Mouse (Mus musculus): ENCODE data around the gene D10Jhu81e. TPM values are rescaled to one million over a fixed set of nuclear protein-coding genes. Genes with fewer than 3 reads are reported as not detected.
"Not testable (repeated sequence)": the region's sequence is repeated elsewhere in the genome, so short reads cannot be mapped to it uniquely, and the experiment has no call there.

The D10Jhu81e gene
- polyA plus RNA-seq, 1 experiment from 2014 or later: 20.8 TPM

DNA sequence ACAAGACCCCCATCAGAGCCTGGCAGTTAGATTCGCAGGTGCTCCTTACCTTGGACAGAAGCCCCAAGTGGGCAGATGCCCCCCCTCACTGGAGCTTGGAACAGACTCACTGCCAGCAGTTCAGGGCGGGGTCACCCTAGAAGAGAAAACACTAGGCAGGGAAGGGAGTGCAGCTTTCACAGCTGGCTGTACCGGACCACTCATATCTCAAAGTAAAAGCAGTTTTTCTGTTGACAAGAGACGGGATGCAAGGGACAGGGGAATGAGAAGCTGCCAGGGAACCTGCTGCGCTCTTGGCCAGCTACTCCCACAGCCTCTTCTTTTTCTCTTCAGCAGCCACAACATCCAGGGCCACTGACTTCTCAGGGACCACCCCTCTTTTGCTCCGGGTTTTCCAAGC, 45.4 kb downstream of the D10Jhu81e start:
- not testable (repeated sequence) for H3K4me3 ChIP-seq

GRCm38 (mm10) chr10:78119422-78119821, 50.2 kb downstream of the D10Jhu81e start:
- no peaks in the 10 kb centered on the region for H3K9me3 ChIP-seq
- H3K4me1 ChIP-seq: peaks cover 6% of the 10 kb centered on the region
- H3K27ac ChIP-seq: no peak overlapping the region
- no peaks in the 10 kb centered on the region for H3K36me3 ChIP-seq (replicated peaks)
- DNase-seq (ENCODE audit: extremely low spot score, low spot score): no peak
- H3K27me3 ChIP-seq (ENCODE audit: poor library complexity, severe bottlenecking): no peaks in the 10 kb centered on the region
- H3K4me3 ChIP-seq: no peak overlapping the region
- 91% methylated on average over 4 of the region's 4 CpGs for WGBS

More for the DNA sequence above, 45.4 kb downstream of the D10Jhu81e start:
- not testable (repeated sequence) for H3K9me3 ChIP-seq; DNase-seq (ENCODE audit: extremely low spot score, low spot score); H3K36me3 ChIP-seq (replicated peaks); H3K4me1 ChIP-seq; H3K27me3 ChIP-seq (ENCODE audit: poor library complexity, severe bottlenecking); H3K27ac ChIP-seq
- WGBS: 78% methylated on average over 6 of the region's 6 CpGs

GRCm38 (mm10) chr10:78115153-78115552, 54.4 kb downstream of the D10Jhu81e start:
- 88% methylated on average over 2 of the region's 2 CpGs for WGBS
- Histone ChIP-seq H3K9me3 (no peaks in the 10 kb centered on the region), H3K27me3 (ENCODE audit: poor library complexity, severe bottlenecking) (no peaks in the 10 kb centered on the region), H3K36me3 (replicated peaks) (no peaks in the 10 kb centered on the region), H3K4me3 (no peak overlapping the region), H3K4me1 (peaks cover 12% of the 10 kb centered on the region), H3K27ac (no peak overlapping the region)
- DNase-seq (ENCODE audit: extremely low spot score, low spot score): no peak

GRCm38 (mm10) chr10:78114521-78115092, 55.0 kb downstream of the D10Jhu81e start:
- no peak for DNase-seq (ENCODE audit: extremely low spot score, low spot score)
- Histone ChIP-seq H3K36me3 (replicated peaks) (no peaks in the 10 kb centered on the region), H3K4me1 (peaks cover 12% of the 10 kb centered on the region), H3K27ac (no peak overlapping the region), H3K27me3 (ENCODE audit: poor library complexity, severe bottlenecking) (no peaks in the 10 kb centered on the region), H3K9me3 (no peaks in the 10 kb centered on the region), H3K4me3 (no peak overlapping the region)
- WGBS: 62% methylated on average over 4 of the region's 4 CpGs

Other genes with a start within 250 kb of the D10Jhu81e start
- 0.53 and 0.57 TPM in 2 replicates for gene Trpm2, start 199.2 kb downstream of the D10Jhu81e start, polyA plus RNA-seq (2016; fragmentation: Nextera tagmentation; extraction: Ambion mirVana)
- gene 1810043G02Rik, start 191.3 kb downstream of the D10Jhu81e start, polyA plus RNA-seq (2016; fragmentation: Nextera tagmentation; extraction: Ambion mirVana): 33.9 and 37.4 TPM in 2 replicates
- 262 and 282 TPM in 2 replicates for gene Pfkl, start 159.7 kb downstream of the D10Jhu81e start, polyA plus RNA-seq (2016; fragmentation: Nextera tagmentation; extraction: Ambion mirVana)
- gene Dnmt3l, start 127.8 kb downstream of the D10Jhu81e start, polyA plus RNA-seq (2016; fragmentation: Nextera tagmentation; extraction: Ambion mirVana): not detected in 2 replicates
- 0.28 and 0.33 TPM in 2 replicates for gene Aire, start 126.2 kb downstream of the D10Jhu81e start, polyA plus RNA-seq (2016; fragmentation: Nextera tagmentation; extraction: Ambion mirVana)
- gene Icosl, start 100.5 kb downstream of the D10Jhu81e start, polyA plus RNA-seq (2016; fragmentation: Nextera tagmentation; extraction: Ambion mirVana): 2.6 and 2.9 TPM in 2 replicates
- gene Pwp2, start 15.4 kb upstream of the D10Jhu81e start, polyA plus RNA-seq (2016; fragmentation: Nextera tagmentation; extraction: Ambion mirVana): 34.7 and 35.8 TPM in 2 replicates
- 8.1 and 9.7 TPM in 2 replicates for gene Trappc10, start 74.9 kb upstream of the D10Jhu81e start, polyA plus RNA-seq (2016; fragmentation: Nextera tagmentation; extraction: Ambion mirVana)
- 36.8 and 37.7 TPM in 2 replicates for gene Agpat3, start 182.7 kb upstream of the D10Jhu81e start, polyA plus RNA-seq (2016; fragmentation: Nextera tagmentation; extraction: Ambion mirVana)
- gene Rrp1, start 243.3 kb upstream of the D10Jhu81e start, polyA plus RNA-seq (2016; fragmentation: Nextera tagmentation; extraction: Ambion mirVana): 338 and 366 TPM in 2 replicates